Comparison of ENCODE assay signal across 8 mouse cellular contexts in genomic region chr2:145674496-145675141, GRCm38 (mm10). TPM values are rescaled to one million over a fixed set of nuclear protein-coding genes. Genes with fewer than 3 reads are reported as not detected.
DNase-seq lines count a peak whose midpoint lies in the region; ATAC-seq and TF ChIP-seq lines count a peak whose summit lies in the region.

No protein-coding gene starts in this region.

- H3K36me3 ChIP-seq in neural tube, embryonic 12.5 days: no peaks in the 10 kb centered on the region

- DNase-seq in left cerebral cortex, adult 2 months (ENCODE audit: extremely low spot score in 1 of 2, low spot score in 2 of 2): no peak
- no peak for DNase-seq in left cerebral cortex, postnatal 10 days (ENCODE audit: extremely low spot score in 1 of 2, low spot score in 2 of 2)
- peak; percentile 60 for DNase-seq in embryo, embryonic 10.5 days (ENCODE audit: low spot score)
- peak; percentile 3 for DNase-seq in hindlimb bud, embryonic 11.5 days (ENCODE audit: extremely low spot score, low read depth, low spot score)
- DNase-seq in cerebellum, adult 11 months: no peak
- DNase-seq in right cerebral cortex, adult 2 months (ENCODE audit: low spot score in 2 of 2): no peak

- H3K27ac ChIP-seq in left cerebral cortex, adult 2 months: no peak overlapping the region
- H3K27ac ChIP-seq in neural tube, embryonic 12.5 days: no peak overlapping the region

- H3K4me1 ChIP-seq in neural tube, embryonic 12.5 days: peaks cover 19% of the 10 kb centered on the region

- H3K4me2 ChIP-seq in neural tube, embryonic 12.5 days (replicated peaks): peak overlapping the region; percentile 84

- intact Hi-C loops in left cerebral cortex, adult 2 months (cut with DNase I): no loop called here
- intact Hi-C loops in left cerebral cortex, postnatal 10 days (cut with DNase I): no loop called here

- no peaks in the 10 kb centered on the region for H3K9me3 ChIP-seq in neural tube, embryonic 12.5 days

- ATAC-seq in neural tube, embryonic 12.5 days (ENCODE audit: low FRiP score, low read depth): peak; percentile 68
- no peak for ATAC-seq in monocyte, adult 5-6 weeks (replicated peaks; ENCODE audit: insufficient number of reproducible peaks, low FRiP score, low TSS enrichment, poor library complexity, severe bottlenecking)

- H3K9ac ChIP-seq in neural tube, embryonic 12.5 days: peak overlapping the region; percentile 56

- no peak for TF ChIP-seq CTCF in left cerebral cortex, adult 2 months (IDR thresholded peaks at IDR 0.05)

- H3K4me3 ChIP-seq in left cerebral cortex, adult 2 months: peak overlapping the region; percentile 56
- H3K4me3 ChIP-seq in neural tube, embryonic 12.5 days: peak overlapping the region; percentile 66

- 5% methylated on average over 23 of the region's 23 CpGs for WGBS in neural tube, embryonic 12.5 days

- H3K27me3 ChIP-seq in neural tube, embryonic 12.5 days (replicated peaks): no peaks in the 10 kb centered on the region

RNA-seq across cellular contexts. Expression of gene Rin2, which starts 0.4 kb away (rescaled TPM):
- total RNA-seq in left cerebral cortex, adult 2 months (2021): 10 to 100 TPM; 24.2 to 29.3 TPM
- 10 to 100 TPM; 17.5 to 22.2 TPM for total RNA-seq in left cerebral cortex, postnatal 10 days (2021)
- 16.1 and 18.1 TPM in 2 replicates for polyA plus RNA-seq in neural tube, embryonic 12.5 days (2016; fragmentation: Nextera tagmentation; extraction: Ambion mirVana)
- 27.6 to 46.6 TPM (median 40.6 TPM) in 3 replicates for total RNA-seq in monocyte, adult 5-6 weeks (2017)

Comparison
In these comparisons a context has a peak if more than half of its experiments do, and no peak if none do; other contexts are left out.
1. DNase-seq: peak in embryo, embryonic 10.5 days (single experiment) and hindlimb bud, embryonic 11.5 days (single experiment); none in left cerebral cortex, adult 2 months (0 of 2), left cerebral cortex, postnatal 10 days (0 of 2), cerebellum, adult 11 months (single experiment) and right cerebral cortex, adult 2 months (0 of 2).